Mouse (Mus musculus): ENCODE measurements around the gene Catip. TPM values are rescaled to one million over a fixed set of nuclear protein-coding genes. Genes with fewer than 3 reads are reported as not detected.

Catip gene
- polyA plus RNA-seq, 1 experiment = 0.51 TPM

GRCm38 (mm10) chr1:74329899-74330431 is 31.9 kb upstream of the Catip start:
- no peak for TF ChIP-seq CTCF (IDR thresholded peaks at IDR 0.05; ENCODE audit: extremely low read depth, insufficient read depth, insufficient read length, insufficient replicate concordance)
- TF ChIP-seq POLR2A (IDR thresholded peaks at IDR 0.05; ENCODE audit: low read depth, low read length) = no peak
- no peak overlapping the region for H3K27ac ChIP-seq (ENCODE audit: insufficient read depth, low read length)
- H3K27me3 ChIP-seq (ENCODE audit: control insufficient read depth, insufficient read depth, low read length) = no peaks in the 10 kb centered on the region
- H3K36me3 ChIP-seq (ENCODE audit: control insufficient read depth, insufficient read depth, low read length) = no peaks in the 10 kb centered on the region
- WGBS = 90% methylated on average over 7 of the region's 7 CpGs
- H3K4me1 ChIP-seq (ENCODE audit: control insufficient read depth, insufficient read depth, insufficient read length) = no peaks in the 10 kb centered on the region; the same call in 1 of the 2 replicates
- DNase-seq (ENCODE audit: low read depth in 1 of 2, low spot score in 2 of 2) = no peak
- H3K4me3 ChIP-seq (ENCODE audit: extremely low read depth, insufficient read depth, insufficient read length) = no peak overlapping the region

GRCm38 (mm10) chr1:74331046-74331681 is 30.7 kb upstream of the Catip start:
- Histone ChIP-seq H3K36me3 (ENCODE audit: control insufficient read depth, insufficient read depth, low read length) (no peaks in the 10 kb centered on the region), H3K4me1 (ENCODE audit: control insufficient read depth, insufficient read depth, insufficient read length) (no peaks in the 10 kb centered on the region; the same call in 1 of the 2 replicates), H3K27me3 (ENCODE audit: control insufficient read depth, insufficient read depth, low read length) (no peaks in the 10 kb centered on the region), H3K4me3 (ENCODE audit: extremely low read depth, insufficient read depth, insufficient read length) (no peak overlapping the region), H3K27ac (ENCODE audit: insufficient read depth, low read length) (no peak overlapping the region)
- WGBS = 33% methylated on average over 4 of the region's 4 CpGs
- TF ChIP-seq CTCF (IDR thresholded peaks at IDR 0.05; ENCODE audit: extremely low read depth, insufficient read depth, insufficient read length, insufficient replicate concordance) (no peak), POLR2A (IDR thresholded peaks at IDR 0.05; ENCODE audit: low read depth, low read length) (no peak)
- DNase-seq (ENCODE audit: low read depth in 1 of 2, low spot score in 2 of 2) = no peak

GRCm38 (mm10) chr1:74332241-74332763 is 29.6 kb upstream of the Catip start:
- Histone ChIP-seq H3K4me3 (ENCODE audit: extremely low read depth, insufficient read depth, insufficient read length) (peak overlapping the region; percentile 56), H3K4me1 (ENCODE audit: control insufficient read depth, insufficient read depth, insufficient read length) (no peaks in the 10 kb centered on the region; the same call in 1 of the 2 replicates), H3K27me3 (ENCODE audit: control insufficient read depth, insufficient read depth, low read length) (no peaks in the 10 kb centered on the region), H3K36me3 (ENCODE audit: control insufficient read depth, insufficient read depth, low read length) (no peaks in the 10 kb centered on the region), H3K27ac (ENCODE audit: insufficient read depth, low read length) (no peak overlapping the region)
- WGBS = under 1% methylated on average over 33 of the region's 36 CpGs
- DNase-seq (ENCODE audit: low read depth in 1 of 2, low spot score in 2 of 2) = peak; percentile 90 to 91
- no peak for TF ChIP-seq CTCF (IDR thresholded peaks at IDR 0.05; ENCODE audit: extremely low read depth, insufficient read depth, insufficient read length, insufficient replicate concordance)

- Histone ChIP-seq H3K4me3 (ENCODE audit: extremely low read depth, insufficient read depth, insufficient read length) (peak overlapping the region; percentile 56), H3K27me3 (ENCODE audit: control insufficient read depth, insufficient read depth, low read length) (no peaks in the 10 kb centered on the region), H3K4me1 (ENCODE audit: control insufficient read depth, insufficient read depth, insufficient read length) (no peaks in the 10 kb centered on the region; the same call in 1 of the 2 replicates), H3K27ac (ENCODE audit: insufficient read depth, low read length) (no peak overlapping the region), H3K36me3 (ENCODE audit: control insufficient read depth, insufficient read depth, low read length) (no peaks in the 10 kb centered on the region)
- WGBS = 17% methylated on average over 9 of the region's 9 CpGs
- DNase-seq (ENCODE audit: low read depth in 1 of 2, low spot score in 2 of 2) = no peak
- TF ChIP-seq POLR2A (IDR thresholded peaks at IDR 0.05; ENCODE audit: low read depth, low read length) (no peak), CTCF (IDR thresholded peaks at IDR 0.05; ENCODE audit: extremely low read depth, insufficient read depth, insufficient read length, insufficient replicate concordance) (no peak)
Measured at GRCm38 (mm10) chr1:74332930-74333329, 29.0 kb upstream of the Catip start.

GRCm38 (mm10) chr1:74334607-74335006 is 27.3 kb upstream of the Catip start:
- no peaks in the 10 kb centered on the region for H3K27me3 ChIP-seq (ENCODE audit: control insufficient read depth, insufficient read depth, low read length)
- H3K4me3 ChIP-seq (ENCODE audit: extremely low read depth, insufficient read depth, insufficient read length) = no peak overlapping the region
- no peak for TF ChIP-seq POLR2A (IDR thresholded peaks at IDR 0.05; ENCODE audit: low read depth, low read length)
- TF ChIP-seq CTCF (IDR thresholded peaks at IDR 0.05; ENCODE audit: extremely low read depth, insufficient read depth, insufficient read length, insufficient replicate concordance) = no peak
- no peak overlapping the region for H3K27ac ChIP-seq (ENCODE audit: insufficient read depth, low read length)
- DNase-seq (ENCODE audit: low read depth in 1 of 2, low spot score in 2 of 2) = no peak
- H3K36me3 ChIP-seq (ENCODE audit: control insufficient read depth, insufficient read depth, low read length) = no peaks in the 10 kb centered on the region
- WGBS = 89% methylated on average over 3 of the region's 3 CpGs
- no peaks in the 10 kb centered on the region; the same call in 1 of the 2 replicates for H3K4me1 ChIP-seq (ENCODE audit: control insufficient read depth, insufficient read depth, insufficient read length)

- DNase-seq (ENCODE audit: low read depth in 1 of 2, low spot score in 2 of 2) = no peak
- TF ChIP-seq CTCF (IDR thresholded peaks at IDR 0.05; ENCODE audit: extremely low read depth, insufficient read depth, insufficient read length, insufficient replicate concordance) (no peak), POLR2A (IDR thresholded peaks at IDR 0.05; ENCODE audit: low read depth, low read length) (no peak)
- Histone ChIP-seq H3K4me3 (ENCODE audit: extremely low read depth, insufficient read depth, insufficient read length) (no peak overlapping the region), H3K36me3 (ENCODE audit: control insufficient read depth, insufficient read depth, low read length) (no peaks in the 10 kb centered on the region), H3K27me3 (ENCODE audit: control insufficient read depth, insufficient read depth, low read length) (no peaks in the 10 kb centered on the region), H3K27ac (ENCODE audit: insufficient read depth, low read length) (no peak overlapping the region), H3K4me1 (ENCODE audit: control insufficient read depth, insufficient read depth, insufficient read length) (no peaks in the 10 kb centered on the region; the same call in 1 of the 2 replicates)
- WGBS = 83% methylated on average over 4 of the region's 4 CpGs
Measured at GRCm38 (mm10) chr1:74335033-74335432, 26.9 kb upstream of the Catip start.
